Mouse (Mus musculus): ENCODE measurements at regions not wholly inside any gene's neighbourhood (a gene's known extent, or its start where the extent isn't known, plus 50 kb on each side); places are given as distances from the start of the nearest gene placed in this dataset.

DNA sequence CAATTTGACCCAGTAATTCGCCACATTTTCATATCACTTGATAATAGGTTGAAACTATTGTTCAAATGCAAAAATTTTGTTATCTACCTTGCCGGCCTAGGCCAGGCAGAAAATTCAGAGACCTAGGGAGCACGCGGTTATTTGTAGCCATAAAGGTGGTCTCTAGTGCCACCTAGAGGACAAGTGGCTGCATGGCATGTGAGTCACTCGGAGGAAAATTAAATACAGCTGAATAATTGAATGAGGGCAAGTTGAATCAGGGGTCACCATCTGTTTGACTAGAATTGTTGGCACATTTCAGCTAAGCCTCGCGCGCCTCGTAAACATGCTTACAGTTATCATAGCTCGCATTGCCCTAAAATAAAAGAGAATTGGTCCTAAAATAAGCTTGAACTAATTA is 427.4 kb downstream of the Zfp536 start:
- peak; percentile 63; the same call in 1 of the 2 replicates for TF ChIP-seq CTCF (IDR thresholded peaks at IDR 0.05; ENCODE audit: borderline replicate concordance, insufficient read depth, low read length)
- TF ChIP-seq POLR2A (IDR thresholded peaks at IDR 0.05; ENCODE audit: low read depth, low read length): no peak

Data from embryonic fibroblast, embryonic 13.5 days (primary cell).